Mouse (Mus musculus) fat pad, adult 2 months (tissue): ENCODE results near the gene Eaf2.

Source experiments
- DNase-seq: peaks from one replicate; pipeline ENCODE4 v3.0.0-alpha.2; 2011; ENCODE audit warnings: low read depth, low spot score; ENCODE audit errors: extremely low read depth

Eaf2 gene

GRCm38 (mm10) chr16:36771244-36771643 lies 103.6 kb downstream of the Eaf2 start:
- DNase-seq = no peak

- peak; percentile 68 for DNase-seq
Measured at GRCm38 (mm10) chr16:36770830-36771229, 104.0 kb downstream of the Eaf2 start.

- no peak for DNase-seq
Measured at GRCm38 (mm10) chr16:36770191-36770771, 104.5 kb downstream of the Eaf2 start.

- DNase-seq = no peak
Measured at GRCm38 (mm10) chr16:36751979-36752378, 122.8 kb downstream of the Eaf2 start.

GRCm38 (mm10) chr16:36747767-36748166 lies 127.0 kb downstream of the Eaf2 start:
- no peak for DNase-seq

- no peak for DNase-seq
Measured at GRCm38 (mm10) chr16:36747068-36747467, 127.7 kb downstream of the Eaf2 start.

GRCm38 (mm10) chr16:36743580-36743979 lies 131.2 kb downstream of the Eaf2 start:
- DNase-seq = no peak
